In the genomic region with DNA sequence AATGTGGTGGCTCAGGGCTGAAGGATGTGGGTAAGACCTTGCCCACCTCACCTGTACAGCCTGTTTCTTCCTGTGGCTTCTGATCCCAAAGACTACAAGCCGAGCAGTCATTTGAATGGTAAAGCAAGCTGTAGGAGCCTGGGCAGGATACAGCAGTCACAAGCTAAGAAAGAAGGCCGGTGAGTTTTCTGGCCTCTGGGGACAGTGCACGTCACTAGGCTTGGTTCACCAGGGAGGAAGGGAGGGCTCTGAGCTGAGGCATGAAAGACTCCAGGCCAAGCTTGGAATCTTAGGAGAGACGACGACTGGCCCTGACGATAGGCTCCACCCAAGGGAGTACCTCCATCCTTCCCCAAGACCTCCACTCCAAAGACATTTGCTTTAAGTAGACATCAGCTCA, we compare ENCODE assay signal across 22 mouse cellular contexts. TPM values are rescaled to one million over a fixed set of nuclear protein-coding genes. Genes with fewer than 3 reads are reported as not detected.
DNase-seq lines count a peak whose midpoint lies in the region; ATAC-seq and TF ChIP-seq lines count a peak whose summit lies in the region.
"Had no signal": no experiment of that assay in that cellular context is flagged by ENCODE, and none has a peak within 500 bp of the region (broad histone marks: within the 10 kb centered on the region; RNA-seq: fewer than 3 reads in every experiment).

No protein-coding gene starts in this region.

- no peak overlapping the region for H3K9ac ChIP-seq in heart, adult 2 months (ENCODE audit: low read depth, low read length)
- H3K9ac ChIP-seq in limb, embryonic 15.5 days = no peak overlapping the region
- H3K9ac ChIP-seq: forebrain, embryonic 13.5 days; forebrain, postnatal 0 days; heart, embryonic 15.5 days; hindbrain, embryonic 12.5 days had no signal

- WGBS in heart, adult 2 months = 36% methylated on average over 6 of the region's 6 CpGs
- 52% methylated on average over 6 of the region's 6 CpGs for WGBS in limb, embryonic 15.5 days
- WGBS in limb, embryonic 10.5 days = 67% methylated on average over 6 of the region's 6 CpGs

- no peak for TF ChIP-seq EP300 in heart, adult 2 months (IDR thresholded peaks at IDR 0.05; ENCODE audit: insufficient read depth, low read depth, low read length)

- DNase-seq in heart, adult 2 months = no peak
- no peak for DNase-seq in heart, postnatal 4 days
- no peak for DNase-seq in limb, embryonic 10.5 days (ENCODE audit: low spot score)
- DNase-seq in splenic B cell, adult 2 months (ENCODE audit: low read depth, low spot score) = peak; percentile 62
- no peak for DNase-seq in cerebellum, postnatal 4 days (ENCODE audit: low spot score in 2 of 2)
- DNase-seq: adrenal gland, postnatal 10 days; cerebellum, adult 11-12 months; cerebellum, adult 9-10 months; cerebellum, postnatal 25 days; forebrain, postnatal 0 days; gastrocnemius, postnatal 25 days; heart, adult 18-20 months had no signal

- H3K4me1 ChIP-seq in heart, adult 2 months (ENCODE audit: control insufficient read depth, insufficient read depth, low read length) = peaks cover 11% of the 10 kb centered on the region
- no peaks in the 10 kb centered on the region for H3K4me1 ChIP-seq in limb, embryonic 15.5 days
- peaks cover 16% of the 10 kb centered on the region; the same call in 1 of the 2 replicates for H3K4me1 ChIP-seq in limb, embryonic 10.5 days
- H3K4me1 ChIP-seq in brown adipose tissue, adult 24 weeks (ENCODE audit: control insufficient read depth, insufficient read depth, insufficient read length, low read length) = peaks cover 7% of the 10 kb centered on the region

- H3K36me3 ChIP-seq in heart, adult 2 months (ENCODE audit: control insufficient read depth, insufficient read depth, low read length) = no peaks in the 10 kb centered on the region
- H3K36me3 ChIP-seq in limb, embryonic 15.5 days = no peaks in the 10 kb centered on the region
- H3K36me3 ChIP-seq in limb, embryonic 10.5 days = no peaks in the 10 kb centered on the region
- no peaks in the 10 kb centered on the region for H3K36me3 ChIP-seq in splenic B cell, adult 2 months (ENCODE audit: control insufficient read depth, insufficient read depth, low read length, poor library complexity, severe bottlenecking)
- H3K36me3 ChIP-seq: embryonic facial prominence, embryonic 10.5 days; G1E; heart, embryonic 15.5 days; hindbrain, embryonic 12.5 days had no signal

- no peak overlapping the region for H3K4me2 ChIP-seq in limb, embryonic 15.5 days
- H3K4me2 ChIP-seq: forebrain, embryonic 13.5 days; heart, embryonic 11.5 days; heart, embryonic 15.5 days; hindbrain, embryonic 12.5 days had no signal

- peak; percentile 31; the same call in 1 of the 2 replicates for ATAC-seq in limb, embryonic 15.5 days (ENCODE audit: insufficient number of reproducible peaks, low FRiP score, low TSS enrichment, low read depth)
- ATAC-seq: forebrain, embryonic 13.5 days; forebrain, postnatal 0 days; hindbrain, embryonic 16.5 days; inflammation-experienced regulatory T-cells, adult 6 months had no signal

- intact Hi-C loops in heart, adult 2 months (cut with DNase I) = no loop called here

- H3K27me3 ChIP-seq in heart, adult 2 months (ENCODE audit: control insufficient read depth, insufficient read depth, low read length) = no peaks in the 10 kb centered on the region
- no peaks in the 10 kb centered on the region for H3K27me3 ChIP-seq in limb, embryonic 15.5 days
- H3K27me3 ChIP-seq in limb, embryonic 10.5 days (ENCODE audit: low read depth, poor library complexity, severe bottlenecking) = peaks cover 9% of the 10 kb centered on the region; the same call in 1 of the 2 replicates
- no peaks in the 10 kb centered on the region for H3K27me3 ChIP-seq in splenic B cell, adult 2 months (ENCODE audit: control insufficient read depth, insufficient read depth, low read length, poor library complexity, severe bottlenecking)
- H3K27me3 ChIP-seq: forebrain, embryonic 13.5 days; hindbrain, embryonic 12.5 days had no signal

- no peaks in the 10 kb centered on the region for H3K9me3 ChIP-seq in limb, embryonic 15.5 days
- H3K9me3 ChIP-seq in limb, embryonic 10.5 days (replicated peaks) = no peaks in the 10 kb centered on the region
- H3K9me3 ChIP-seq: embryonic facial prominence, embryonic 10.5 days; forebrain, embryonic 13.5 days; G1E; heart, embryonic 15.5 days; hindbrain, embryonic 12.5 days had no signal

- no peak for TF ChIP-seq POLR2A in heart, adult 2 months (IDR thresholded peaks at IDR 0.05; ENCODE audit: insufficient read depth, low read depth, low read length)

- peaks cover 2% of the 10 kb centered on the region for H3K79me2 ChIP-seq in heart, adult 2 months (replicated peaks; ENCODE audit: control insufficient read depth, insufficient read depth, low read length)

- peak overlapping the region; percentile 40; the same call in 1 of the 2 replicates for H3K27ac ChIP-seq in heart, adult 2 months
- H3K27ac ChIP-seq in limb, embryonic 15.5 days = no peak overlapping the region
- H3K27ac ChIP-seq in limb, embryonic 10.5 days = no peak overlapping the region
- peak overlapping the region; percentile 37; the same call in 1 of the 2 replicates for H3K27ac ChIP-seq in brown adipose tissue, adult 24 weeks (replicated peaks; ENCODE audit: low read depth, low read length)
- H3K27ac ChIP-seq: embryonic facial prominence, embryonic 10.5 days; forebrain, embryonic 13.5 days; heart, embryonic 15.5 days; hindbrain, embryonic 12.5 days had no signal

- no peak overlapping the region for H3K4me3 ChIP-seq in heart, adult 2 months
- no peak overlapping the region for H3K4me3 ChIP-seq in limb, embryonic 15.5 days
- H3K4me3 ChIP-seq in limb, embryonic 10.5 days = no peak overlapping the region
- H3K4me3 ChIP-seq in brown adipose tissue, adult 24 weeks (ENCODE audit: insufficient read depth, low read depth, low read length) = no peak overlapping the region
- H3K4me3 ChIP-seq: embryonic facial prominence, embryonic 10.5 days; forebrain, embryonic 13.5 days; heart, embryonic 15.5 days; hindbrain, embryonic 12.5 days had no signal

- no peak for TF ChIP-seq CTCF in heart, adult 2 months (IDR thresholded peaks at IDR 0.05)

RNA-seq across cellular contexts. Expression of gene Kcnb1, which starts 51.3 kb away (rescaled TPM):
- 10 to 100 TPM; 32.8 to 38.8 TPM for total RNA-seq in heart, adult 2 months (2021)
- polyA plus RNA-seq in heart, adult 2 months (2012; rRNA removed) = 17.2 and 19.2 TPM in 2 replicates
- 10 to 100 TPM; 22.5 to 26.9 TPM for total RNA-seq in heart, postnatal 4 days (2021)
- polyA plus RNA-seq in limb, embryonic 15.5 days (2015; fragmentation: Nextera tagmentation; extraction: Ambion mirVana) = 0.73 and 1.1 TPM in 2 replicates
- polyA plus RNA-seq in limb, embryonic 10.5 days (2016; fragmentation: Nextera tagmentation; extraction: Ambion mirVana) = 0.10 and 0.14 TPM in 2 replicates
- polyA plus RNA-seq in brown adipose tissue, adult 24 weeks (2012; ENCODE audit: insufficient read depth, insufficient read length, missing spikeins) = 48.2 and 67.9 TPM in 2 replicates
- polyA plus RNA-seq: G1E had no signal

Comparison
In these comparisons a context has a peak if more than half of its experiments do, and no peak if none do; other contexts are left out.
1. H3K27ac ChIP-seq: peak in heart, adult 2 months (single experiment) and brown adipose tissue, adult 24 weeks (single experiment); none in limb, embryonic 15.5 days (single experiment) and limb, embryonic 10.5 days (single experiment).